Mouse (Mus musculus) liver, postnatal 0 days (tissue): Measurements from ENCODE around the gene Ptpra. TPM values are rescaled to one million over a fixed set of nuclear protein-coding genes. Genes with fewer than 3 reads are reported as not detected.

Source experiments
- ATAC-seq: fragments of 200-750 bp; cut with Nextera tagmentation; 2 replicates; pipeline ENCODE4 v1.8.0; 2017; ENCODE audit warnings: mild to moderate bottlenecking, moderate library complexity
- DNase-seq: peaks from one replicate; pipeline ENCODE4 v3.0.0-alpha.2; 2016
- H3K27ac ChIP-seq: fragments of 300-500 bp; sonication (generic); 2 replicates; pipeline ENCODE4 v1.5.1; 2014; ENCODE audit warnings: antibody characterized with exemption, moderate library complexity, mild to moderate bottlenecking, low read depth
- H3K27me3 ChIP-seq: fragments of 300-500 bp; sonication (generic); 2 replicates; pipeline ENCODE4 v1.6.1; 2014; ENCODE audit warnings: low read length, control low read depth, mixed read lengths; ENCODE audit not compliant: insufficient read depth
- H3K36me3 ChIP-seq: fragments of 300-500 bp; sonication (generic); replicated peaks from 2 replicates; pipeline ENCODE4 v1.6.1; 2014; ENCODE audit warnings: mild to moderate bottlenecking, control low read depth, low read length, moderate library complexity, mixed read lengths; ENCODE audit not compliant: insufficient read depth
- H3K4me1 ChIP-seq: fragments of 300-500 bp; sonication (generic); 2 replicates; pipeline ENCODE4 v1.6.1; 2014; ENCODE audit warnings: antibody characterized with exemption, mild to moderate bottlenecking, control low read depth; ENCODE audit not compliant: insufficient read depth
- H3K4me2 ChIP-seq: fragments of 300-500 bp; sonication (generic); 2 replicates; pipeline ENCODE4 v1.6.1; 2014; ENCODE audit warnings: low read depth, mild to moderate bottlenecking, low read length, moderate library complexity, mixed read lengths
- H3K4me3 ChIP-seq: fragments of 300-500 bp; sonication (generic); 2 replicates; pipeline ENCODE4 v1.5.1; 2014; ENCODE audit warnings: low read depth, low read length
- H3K9ac ChIP-seq: fragments of 300-500 bp; sonication (generic); replicated peaks from 2 replicates; pipeline ENCODE4 v1.6.1; 2014; ENCODE audit warnings: mild to moderate bottlenecking, moderate library complexity
- H3K9me3 ChIP-seq: fragments of 300-500 bp; sonication (generic); 2 replicates; pipeline ENCODE4 v1.6.1; 2016; ENCODE audit warnings: mild to moderate bottlenecking, control low read depth, low read length, mixed read lengths
- CTCF ChIP-seq: sonication (generic); IDR thresholded peaks from 2 replicates; pipeline ENCODE4 v1.5.1; 2016; ENCODE audit warnings: antibody characterized with exemption, low read depth
- EP300 ChIP-seq: IDR thresholded peaks from 2 replicates; pipeline ENCODE4 v1.6.1; 2016; ENCODE audit warnings: antibody characterized with exemption, low read depth, mild to moderate bottlenecking
- WGBS: fragments of 180-500 bp; shearing (Covaris S2); extraction: QIAGEN DNeasy Blood & Tissue Kit; methylation state at CpG from one replicate; pipeline ENCODE4 v1.1.7; 2014; ENCODE audit not compliant: insufficient replicate concordance; 5-methylcytosine and 5-hydroxymethylcytosine counted together
- polyA plus RNA-seq: library from polyadenylated mRNA; unstranded; fragments of >200 nt; fragmentation: Nextera tagmentation; extraction: Ambion mirVana; gene quantifications from 2 replicates; pipeline ENCODE4 v1.2.1, GENCODE M21; 2015

Ptpra gene
- polyA plus RNA-seq: 18.4 and 18.7 TPM in 2 replicates

- H3K27me3 ChIP-seq: no peaks in the 10 kb centered on the region
- DNase-seq (peak; percentile 92), ATAC-seq (peak; percentile 98)
- TF ChIP-seq CTCF (no peak), EP300 (no peak)
- H3K27ac ChIP-seq: peak within 1 kb of the TSS; percentile 84
- H3K4me3 ChIP-seq: peak within 1 kb of the TSS; percentile 88
- no peaks in the 10 kb centered on the region for H3K36me3 ChIP-seq
- H3K9ac ChIP-seq: peak within 1 kb of the TSS; percentile 88
- H3K9me3 ChIP-seq: no peaks in the 10 kb centered on the region
- WGBS: under 1% methylated on average over 38 of the region's 50 CpGs
- H3K4me1 ChIP-seq: peaks cover 31% of the 10 kb centered on the region
- H3K4me2 ChIP-seq: peak within 1 kb of the TSS; percentile 96
These were observed at the start of gene Ptpra for GRCm38 (mm10) chr2:130449794-130450433. Gene Ptpra (plus strand): TSS chr2:130450278.

- Histone ChIP-seq H3K9ac (no peak overlapping the region), H3K36me3 (no peaks in the 10 kb centered on the region), H3K4me2 (no peak overlapping the region), H3K27ac (no peak overlapping the region), H3K9me3 (no peaks in the 10 kb centered on the region), H3K4me3 (no peak overlapping the region), H3K27me3 (peaks cover 14% of the 10 kb centered on the region), H3K4me1 (peaks cover 6% of the 10 kb centered on the region; the same call in 1 of the 2 replicates)
- no peak for ATAC-seq
- 66% methylated on average over 4 of the region's 4 CpGs for WGBS
- no peak for TF ChIP-seq CTCF
- TF ChIP-seq EP300: no peak
- no peak for DNase-seq
These were observed 48.2 kb upstream of the Ptpra start for GRCm38 (mm10) chr2:130401891-130402290.

GRCm38 (mm10) chr2:130404939-130405338 lies 45.1 kb upstream of the Ptpra start, which contains the start of the genes Gm28372 and 1700020A23Rik:
Gene Gm28372 (plus strand): TSS chr2:130405239.
Gene 1700020A23Rik (plus strand): TSS chr2:130405259.
- Histone ChIP-seq H3K27ac (no peak within 1 kb of the TSS), H3K27me3 (no peaks in the 10 kb centered on the region), H3K4me2 (no peak within 1 kb of the TSS), H3K4me1 (no peaks in the 10 kb centered on the region), H3K4me3 (no peak within 1 kb of the TSS), H3K9ac (no peak within 1 kb of the TSS), H3K9me3 (no peaks in the 10 kb centered on the region), H3K36me3 (no peaks in the 10 kb centered on the region)
- TF ChIP-seq CTCF: no peak
- TF ChIP-seq EP300: no peak
- WGBS: 84% methylated on average over 1 of the region's 1 CpGs
- ATAC-seq (no peak), DNase-seq (no peak)

DNA sequence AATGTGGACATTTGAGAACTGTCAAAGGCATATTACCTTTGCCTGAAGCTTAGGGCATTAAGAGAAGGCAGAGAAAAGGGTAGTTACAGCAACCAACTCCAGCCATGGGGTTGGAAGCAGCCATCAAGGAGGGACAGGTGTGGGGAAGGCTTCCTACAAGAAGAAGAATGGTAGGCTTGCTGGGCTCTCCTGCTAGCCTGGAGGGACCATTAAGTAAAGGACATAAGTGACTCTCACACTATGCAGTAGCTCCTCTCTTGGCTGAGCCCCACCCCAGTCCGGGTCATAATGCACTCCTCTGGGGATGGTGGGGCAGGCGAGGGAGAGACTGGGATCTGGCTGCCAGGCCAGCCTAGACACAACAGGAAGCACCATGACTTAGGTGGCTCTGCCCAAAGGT lies 43.9 kb upstream of the Ptpra start, which contains the start of gene Tmem239:
Gene Tmem239 (plus strand): TSS at position 301 of the 400 bp plus-strand sequence.
- no peak within 1 kb of the TSS for H3K4me3 ChIP-seq
- no peaks in the 10 kb centered on the region for H3K4me1 ChIP-seq
- H3K27me3 ChIP-seq: no peaks in the 10 kb centered on the region
- H3K4me2 ChIP-seq: no peak within 1 kb of the TSS
- no peak within 1 kb of the TSS for H3K27ac ChIP-seq
- no peaks in the 10 kb centered on the region for H3K9me3 ChIP-seq
- no peaks in the 10 kb centered on the region for H3K36me3 ChIP-seq
- no peak for DNase-seq
- H3K9ac ChIP-seq: no peak within 1 kb of the TSS
- ATAC-seq: no peak
- 75% methylated on average over 2 of the region's 2 CpGs for WGBS
- TF ChIP-seq CTCF (no peak), EP300 (no peak)

DNA sequence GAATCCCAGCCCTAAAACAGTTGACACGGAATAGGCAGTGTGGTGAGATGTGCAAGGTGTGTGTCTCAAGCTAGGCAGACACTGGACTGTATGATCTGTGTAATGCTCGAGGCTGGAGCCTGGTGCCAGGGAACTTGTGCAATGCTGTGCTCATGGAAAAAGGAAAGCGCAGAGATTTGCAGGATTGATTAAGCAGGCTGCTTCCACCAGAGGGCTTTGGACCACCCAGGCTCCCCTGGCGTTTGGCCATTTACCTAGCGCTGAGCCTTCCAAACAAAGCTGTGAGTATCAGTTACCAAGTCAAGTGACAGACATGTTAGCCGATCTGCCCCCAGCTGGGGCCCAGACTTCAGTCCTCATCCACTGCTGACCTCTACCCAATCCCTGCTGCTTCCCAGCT lies 41.9 kb upstream of the Ptpra start:
- Histone ChIP-seq H3K9me3 (no peaks in the 10 kb centered on the region), H3K4me2 (no peak overlapping the region), H3K4me3 (no peak overlapping the region), H3K4me1 (no peaks in the 10 kb centered on the region), H3K27me3 (no peaks in the 10 kb centered on the region), H3K27ac (no peak overlapping the region), H3K9ac (no peak overlapping the region), H3K36me3 (no peaks in the 10 kb centered on the region)
- TF ChIP-seq EP300: no peak
- TF ChIP-seq CTCF: no peak
- DNase-seq (no peak), ATAC-seq (no peak)
- WGBS: 29% methylated on average over 6 of the region's 6 CpGs

- no peaks in the 10 kb centered on the region for H3K4me1 ChIP-seq
- ATAC-seq (0 out of 2 replicates have a peak, but pooled peaks have one; percentile 35), DNase-seq (peak; percentile 84)
- 35% methylated on average over 16 of the region's 16 CpGs for WGBS
- no peaks in the 10 kb centered on the region for H3K9me3 ChIP-seq
- no peaks in the 10 kb centered on the region for H3K27me3 ChIP-seq
- H3K4me3 ChIP-seq: no peak overlapping the region
- TF ChIP-seq EP300 (no peak), CTCF (peak; percentile 92)
- H3K4me2 ChIP-seq: no peak overlapping the region
- H3K27ac ChIP-seq: no peak overlapping the region
- H3K36me3 ChIP-seq: no peaks in the 10 kb centered on the region
- no peak overlapping the region for H3K9ac ChIP-seq
These were observed 38.3 kb upstream of the Ptpra start for GRCm38 (mm10) chr2:130411558-130412495.
